ENCODE assay signal across 13 mouse cellular contexts in genomic region chr2:157136176-157136575, GRCm38 (mm10). TPM values are rescaled to one million over a fixed set of nuclear protein-coding genes. Genes with fewer than 3 reads are reported as not detected.
"Had no signal": no experiment of that assay in that cellular context is flagged by ENCODE, and none has a peak within 500 bp of the region (broad histone marks: within the 10 kb centered on the region; RNA-seq: fewer than 3 reads in every experiment).

No protein-coding gene starts in this region.

- H3K9me3 ChIP-seq: limb, embryonic 15.5 days; stomach, embryonic 15.5 days had no signal

- DNase-seq: kidney, postnatal 25 days; lung, adult 2 months; retina, postnatal 1 day; right cerebral cortex, postnatal 4 days; thymus, postnatal 4 days had no signal

- H3K36me3 ChIP-seq: limb, embryonic 15.5 days; midbrain, embryonic 10.5 days; neural tube, embryonic 13.5 days; stomach, embryonic 15.5 days had no signal

- H3K9ac ChIP-seq: limb, embryonic 15.5 days; stomach, embryonic 15.5 days had no signal

- H3K4me3 ChIP-seq: left cerebral cortex, adult 2 months; stomach, embryonic 15.5 days had no signal

- H3K27me3 ChIP-seq: limb, embryonic 15.5 days; neural tube, embryonic 13.5 days; stomach, embryonic 15.5 days had no signal

RNA-seq across cellular contexts. Expression of gene Tldc2, which starts 49.3 kb away (rescaled TPM):
- polyA plus RNA-seq: limb, embryonic 11.5 days; limb, embryonic 15.5 days; lung, adult 2 months; midbrain, embryonic 10.5 days; midbrain, embryonic 16.5 days; neural tube, embryonic 13.5 days; spleen, adult 2 months; stomach, embryonic 15.5 days had no signal
